Mouse (Mus musculus) spleen, postnatal 36 days (tissue): ENCODE results near the gene Pycard.
A peak's percentile ranks its signal among the peaks of the same experiment; 100 is the strongest.
"Not testable (repeated sequence)": the region's sequence is repeated elsewhere in the genome, so short reads cannot be mapped to it uniquely, and the experiment has no call there.

ENCODE experiments used
- DNase-seq, 2 experiments: peaks; one replicate each; pipeline ENCODE4 v3.0.0; 2022; ENCODE audit warnings: low spot score in 2 of 2, mixed read lengths in 1 of 2

Pycard gene

GRCm38 (mm10) chr7:128003688-128004087 is 10.0 kb upstream of the Pycard start, which contains the start of gene Trim72:
Gene Trim72 (plus strand): TSS chr7:128003949.
- DNase-seq: no peak

GRCm38 (mm10) chr7:128003098-128003497 is 9.4 kb upstream of the Pycard start:
- DNase-seq: no peak

- DNase-seq: no peak
Measured at GRCm38 (mm10) chr7:128000068-128000950, 6.6 kb upstream of the Pycard start.

- DNase-seq: no peak
Measured at GRCm38 (mm10) chr7:127999436-127999835, 5.8 kb upstream of the Pycard start.

- DNase-seq: no peak
Measured at GRCm38 (mm10) chr7:127992488-127993340, 953 bp downstream of the Pycard start.

- DNase-seq: peak; percentile 64 to 70
Measured at GRCm38 (mm10) chr7:127991643-127992487, 1.8 kb downstream of the Pycard start.

GRCm38 (mm10) chr7:127988904-127989303 is 4.8 kb downstream of the Pycard start:
- no peak for DNase-seq

GRCm38 (mm10) chr7:127980606-127981005 is 13.1 kb downstream of the Pycard start:
- DNase-seq: no peak

GRCm38 (mm10) chr7:127978856-127979255 is 14.8 kb downstream of the Pycard start:
- DNase-seq: no peak

GRCm38 (mm10) chr7:127974413-127974930 is 19.2 kb downstream of the Pycard start:
- no peak for DNase-seq

- DNase-seq: peak; percentile 66 to 76
Measured at GRCm38 (mm10) chr7:127967922-127968828, 25.5 kb downstream of the Pycard start.

- DNase-seq: peak; percentile 92 to 95
Measured at GRCm38 (mm10) chr7:127967004-127967921, 26.4 kb downstream of the Pycard start, which contains the start of gene Fus. Gene Fus (plus strand): TSS chr7:127967457.

GRCm38 (mm10) chr7:127966371-127966918 is 27.2 kb downstream of the Pycard start:
- DNase-seq: no peak

- no peak for DNase-seq
Measured at GRCm38 (mm10) chr7:127959364-127959763, 34.3 kb downstream of the Pycard start.

GRCm38 (mm10) chr7:127952864-127953581 is 40.6 kb downstream of the Pycard start:
- no peak for DNase-seq

GRCm38 (mm10) chr7:127946470-127947023 is 47.1 kb downstream of the Pycard start, which contains the start of gene Prss36:
Gene Prss36 (minus strand): TSS chr7:127946725.
- DNase-seq: no peak

GRCm38 (mm10) chr7:127944614-127945013 is 49.1 kb downstream of the Pycard start:
- DNase-seq: no peak

- not testable (repeated sequence) for DNase-seq
Measured at GRCm38 (mm10) chr7:127942097-127942496, 51.6 kb downstream of the Pycard start.
